Mouse (Mus musculus) retina, postnatal 1 day (tissue): Measurements from ENCODE around the gene Krt33b.

Experiments used
- DNase-seq: peaks from one replicate; pipeline ENCODE4 v3.0.0-alpha.2; 2012

Krt33b gene

DNA sequence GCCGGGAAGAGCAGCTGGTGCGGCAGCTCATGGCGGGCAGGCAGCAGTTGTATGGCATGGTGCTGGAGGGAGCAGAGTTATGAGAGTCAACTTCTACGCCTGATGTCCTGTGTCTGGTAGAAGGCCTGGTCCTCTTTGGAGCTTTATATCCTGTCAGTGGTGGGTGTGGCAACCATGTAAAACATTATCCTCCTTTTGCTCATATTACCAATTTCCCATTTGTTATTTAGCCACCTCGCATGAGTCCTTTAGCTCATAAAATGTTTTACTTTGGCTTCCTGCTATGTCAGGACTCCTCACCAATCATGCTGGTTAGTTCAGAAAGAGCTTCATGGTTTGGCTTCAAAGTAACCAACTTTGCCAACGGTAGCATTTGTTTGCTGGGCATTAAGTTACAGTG lies at the start of gene Krt33b:
Krt33b (minus strand) TSS at position 101 of the 400 bp plus-strand sequence.
- no peak for DNase-seq

DNA sequence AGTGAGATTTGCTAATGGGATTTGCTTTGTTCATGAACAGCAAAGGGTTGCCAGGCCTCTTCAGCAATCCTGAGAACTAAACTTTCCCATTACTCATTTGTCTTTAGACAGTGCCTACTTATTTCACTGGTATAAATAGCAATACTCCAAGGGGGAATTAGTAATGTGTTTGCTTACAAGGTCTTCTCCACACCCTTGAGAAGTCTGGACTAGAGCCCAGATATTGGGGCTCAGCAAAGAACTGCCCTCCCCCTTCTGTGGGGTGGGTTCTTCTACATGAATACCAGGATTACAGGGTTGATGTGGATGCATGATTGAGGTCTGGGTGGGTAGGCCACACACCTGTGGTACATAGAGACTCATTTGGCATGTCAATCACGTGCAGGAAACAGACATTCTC lies 44.2 kb upstream of the Krt33b start:
- no peak for DNase-seq

DNA sequence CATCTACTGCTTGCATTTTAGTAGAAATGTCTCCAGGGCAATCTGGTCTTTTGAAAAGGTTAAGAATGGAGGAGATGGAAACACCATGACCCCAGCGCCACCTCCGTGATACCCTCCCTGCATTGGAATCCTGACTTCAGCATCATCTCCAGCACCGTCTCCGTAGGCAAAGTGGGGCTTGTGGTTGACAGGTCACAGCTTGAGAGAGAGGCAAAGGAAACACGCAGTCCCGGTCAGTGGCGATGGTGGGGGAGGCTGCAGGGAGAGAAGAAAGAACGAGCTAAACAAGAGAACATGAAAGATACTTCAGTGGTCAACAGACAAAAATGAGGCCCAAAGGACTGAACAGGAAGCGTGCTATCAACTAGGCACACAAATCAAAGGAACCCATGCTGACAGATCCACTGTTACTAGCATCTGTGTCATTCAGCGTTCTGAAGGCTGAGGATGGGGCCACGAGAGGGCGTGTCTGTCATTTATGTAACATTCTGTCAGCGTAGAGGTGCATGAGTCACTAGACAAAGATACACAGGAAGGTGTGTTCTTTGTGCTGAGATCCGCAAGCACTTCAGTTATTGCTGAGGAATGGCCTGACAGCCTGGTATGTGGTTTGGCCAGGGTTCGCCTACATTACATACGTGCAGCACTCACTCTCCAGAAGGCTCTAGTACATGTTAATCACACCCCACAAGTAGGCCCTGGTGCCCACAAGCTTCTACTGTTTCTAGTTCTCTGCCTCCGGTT lies 37.8 kb upstream of the Krt33b start:
- DNase-seq: no peak

DNA sequence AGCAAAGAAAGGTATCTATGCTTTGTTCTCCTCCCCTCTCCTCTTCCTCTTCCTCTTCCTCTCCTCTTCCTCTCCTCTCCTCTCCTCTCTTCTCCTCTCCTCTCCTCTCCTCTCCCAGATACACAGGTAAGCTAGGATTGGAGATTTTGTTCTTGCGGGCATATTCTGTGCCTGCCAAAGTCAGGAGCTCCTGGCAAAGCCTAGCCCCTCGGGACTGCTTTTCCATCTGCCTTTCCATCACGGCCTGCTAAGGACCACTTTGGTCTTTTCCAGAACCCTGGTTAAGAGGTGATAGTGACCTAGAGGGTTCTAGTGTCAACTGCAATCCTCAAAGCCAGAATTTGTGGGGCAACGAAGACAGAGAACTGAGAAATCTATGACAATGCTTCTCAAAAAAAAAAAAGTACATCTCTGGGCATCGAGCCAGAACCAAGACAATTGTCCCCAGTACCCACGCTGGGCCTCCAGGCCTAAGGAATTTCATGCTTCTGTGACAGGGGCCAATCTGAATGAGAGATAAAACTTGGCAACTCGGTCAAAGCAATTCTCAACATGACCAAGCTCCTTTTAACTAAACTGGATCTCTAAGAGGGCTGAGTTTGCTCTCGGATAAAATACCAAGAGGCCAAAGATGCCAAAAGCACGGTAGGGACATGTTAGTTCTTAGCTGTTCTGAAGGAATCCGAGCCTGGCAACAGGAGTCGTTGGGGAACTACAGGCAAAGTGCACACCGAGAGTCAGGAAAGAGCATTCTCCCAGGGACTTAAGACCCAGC lies 36.8 kb upstream of the Krt33b start:
- peak; percentile 89 for DNase-seq

DNA sequence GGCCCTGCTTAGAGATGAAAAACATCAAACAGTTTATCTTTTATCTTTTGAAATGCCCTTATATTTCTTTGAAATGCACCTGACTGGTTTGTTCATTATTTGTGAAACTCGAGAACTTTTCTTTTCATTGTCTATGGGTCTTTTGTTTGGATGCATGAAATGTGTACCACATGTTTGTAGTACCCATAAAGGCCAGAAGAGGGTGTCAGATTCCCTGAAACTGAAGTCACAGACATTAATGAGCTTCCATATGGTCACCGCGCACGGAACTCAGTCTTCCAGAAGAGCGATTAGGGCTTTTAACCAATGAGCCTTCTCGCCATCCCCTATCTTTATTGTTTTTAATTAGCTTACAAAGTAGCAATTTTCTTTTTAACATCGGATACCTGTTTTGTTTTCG lies 29.2 kb upstream of the Krt33b start:
- peak; percentile 86 for DNase-seq

DNA sequence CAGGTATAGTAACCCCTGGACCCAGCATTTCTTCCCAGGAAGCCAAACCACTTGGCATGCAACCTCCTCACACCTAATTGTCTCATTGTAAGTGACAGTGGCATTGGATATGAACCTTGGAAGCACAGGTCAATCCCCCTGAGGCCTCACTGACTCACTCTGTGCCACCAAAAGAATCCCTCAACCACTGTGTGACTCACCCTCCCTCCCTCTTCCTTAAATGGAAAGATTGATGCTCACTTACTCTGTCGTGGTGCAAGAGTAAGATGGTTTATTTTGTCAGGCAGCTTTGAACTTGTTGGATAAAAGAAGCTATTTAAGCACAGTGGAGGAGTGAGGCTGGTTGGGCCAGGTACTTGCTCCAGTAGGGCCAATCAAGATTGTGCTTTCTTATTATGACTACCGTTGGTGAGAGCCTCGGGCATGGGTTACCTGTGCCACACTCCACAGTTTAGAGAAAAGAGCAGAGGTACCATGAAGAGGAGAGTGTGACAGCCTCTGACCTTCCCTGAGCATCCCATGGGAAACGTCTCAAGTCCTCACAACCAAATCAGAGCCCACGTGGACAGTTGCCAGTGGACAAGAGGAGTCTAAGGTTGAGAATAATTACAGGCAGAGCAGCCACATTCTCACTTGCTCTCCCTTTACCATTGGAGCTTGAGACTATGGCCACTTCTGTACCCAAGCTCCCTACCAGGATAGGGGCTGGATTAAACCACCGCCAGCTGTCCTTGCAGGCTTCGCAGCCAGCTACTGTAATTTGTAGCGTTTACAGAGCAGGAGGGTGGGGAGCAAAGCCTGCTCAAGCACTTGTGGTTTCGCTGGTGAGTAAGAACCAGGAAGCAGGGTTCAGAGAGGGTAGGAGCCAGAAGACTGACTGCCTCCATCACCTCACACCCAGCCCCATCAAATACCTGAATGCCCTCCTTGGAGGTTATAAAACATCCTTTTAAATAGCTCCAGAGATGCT lies 26.3 kb upstream of the Krt33b start:
- DNase-seq: no peak

GRCm38 (mm10) chr11:100050451-100050850 lies 20.8 kb upstream of the Krt33b start, which contains the start of gene Krt31:
Gene Krt31, minus strand, starts transcription at chr11:100050551.
- DNase-seq: no peak

GRCm38 (mm10) chr11:100047193-100047592 lies 17.5 kb upstream of the Krt33b start:
- DNase-seq: no peak

DNA sequence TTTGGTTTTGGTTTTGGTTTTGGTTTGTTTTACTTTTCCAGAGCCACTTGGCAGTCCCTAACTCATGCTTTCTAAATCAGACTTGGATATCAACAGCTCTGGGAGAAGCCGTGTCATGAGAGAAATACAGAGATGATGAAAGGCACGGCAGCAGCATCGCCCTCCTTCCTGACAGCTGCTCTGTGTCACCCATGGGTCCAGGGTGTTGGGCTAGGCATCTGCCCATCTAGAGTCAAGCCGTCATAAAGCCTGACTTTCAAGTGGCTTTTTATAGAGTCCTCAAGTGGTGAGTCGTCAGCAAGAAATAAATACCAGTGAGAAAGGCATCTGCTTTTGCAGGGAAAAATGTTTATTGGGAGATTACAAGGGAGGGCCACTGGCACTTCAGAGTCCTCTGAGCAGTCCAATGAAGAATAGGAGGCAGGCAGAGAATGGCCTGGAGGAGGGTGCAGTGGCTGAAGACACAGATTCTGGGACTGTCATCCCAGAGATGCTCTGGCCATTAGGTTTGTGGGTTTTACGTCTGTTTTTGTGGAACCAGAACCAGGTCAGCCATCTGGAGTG lies 16.7 kb upstream of the Krt33b start:
- DNase-seq: no peak

DNA sequence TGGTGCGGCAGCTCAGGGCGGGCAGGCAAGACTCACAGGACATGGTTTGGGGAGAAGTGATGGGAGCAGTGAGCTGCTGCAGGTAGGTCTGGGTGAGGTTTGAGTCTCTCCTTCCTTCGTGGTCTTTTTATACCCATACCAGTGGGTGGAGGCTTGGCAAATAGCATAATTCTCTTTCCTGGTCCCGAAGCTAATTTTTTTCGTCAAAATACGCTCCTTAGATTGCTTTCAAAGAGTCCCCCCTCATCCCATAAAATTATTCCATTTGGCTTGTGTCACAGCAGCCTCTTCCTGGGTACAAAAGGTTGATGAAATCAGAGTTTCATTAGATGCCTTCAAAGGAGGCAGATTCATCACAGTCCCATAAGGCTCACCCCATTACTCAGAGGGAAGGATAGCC lies 11.8 kb upstream of the Krt33b start, which contains the start of gene Krt34:
Krt34 (minus strand) TSS at position 101 of the 400 bp plus-strand sequence.
- no peak for DNase-seq

DNA sequence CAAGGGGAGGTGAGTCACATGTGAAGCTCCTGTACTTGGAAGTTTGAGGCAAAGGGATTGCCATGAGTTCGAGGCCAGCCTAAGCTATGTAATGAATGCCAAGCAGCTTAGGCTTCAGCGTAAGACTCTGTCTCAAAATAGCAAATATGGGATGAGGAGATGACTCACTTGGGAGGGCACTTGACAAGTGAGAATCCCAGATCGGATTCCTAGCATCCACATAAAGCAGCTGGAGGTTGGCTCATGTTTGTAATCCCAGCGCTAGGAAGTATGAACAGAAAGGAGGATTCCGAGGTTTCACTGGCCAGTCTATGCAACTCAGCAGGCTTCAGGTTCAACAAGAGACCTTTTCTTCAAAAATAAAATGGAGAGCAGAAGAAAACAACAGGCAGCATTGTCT lies 8.2 kb downstream of the Krt33b start:
- DNase-seq: no peak

GRCm38 (mm10) chr11:100019466-100019865 lies 10.2 kb downstream of the Krt33b start:
- DNase-seq: no peak

GRCm38 (mm10) chr11:100016112-100016511 lies 13.6 kb downstream of the Krt33b start, which contains the start of gene Krt33a:
Gene Krt33a, minus strand, starts transcription at chr11:100016212.
- DNase-seq: no peak

DNA sequence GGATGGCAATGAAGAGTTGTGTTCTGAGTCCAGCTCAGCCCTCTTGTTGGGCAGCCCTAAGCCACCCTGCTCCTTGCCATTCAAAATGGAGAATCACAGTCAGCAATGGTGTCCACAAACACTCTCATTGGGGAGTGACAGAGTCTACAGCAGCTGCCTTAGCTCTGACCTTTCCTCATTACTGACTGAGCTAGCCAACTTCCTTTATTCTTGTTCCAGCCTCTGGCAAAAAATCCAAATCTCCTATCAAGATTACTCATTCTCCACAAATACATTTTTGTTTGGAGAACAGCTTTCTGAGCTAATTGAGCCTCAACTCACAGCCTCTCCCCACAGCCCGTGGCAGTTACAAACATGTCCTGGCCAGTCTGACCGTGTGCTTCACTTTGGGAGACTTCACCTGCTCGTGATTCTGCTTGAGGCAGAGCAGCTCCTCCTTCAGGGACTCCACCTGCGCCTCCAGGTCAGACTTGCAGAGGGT lies 15.9 kb downstream of the Krt33b start:
- DNase-seq: no peak

DNA sequence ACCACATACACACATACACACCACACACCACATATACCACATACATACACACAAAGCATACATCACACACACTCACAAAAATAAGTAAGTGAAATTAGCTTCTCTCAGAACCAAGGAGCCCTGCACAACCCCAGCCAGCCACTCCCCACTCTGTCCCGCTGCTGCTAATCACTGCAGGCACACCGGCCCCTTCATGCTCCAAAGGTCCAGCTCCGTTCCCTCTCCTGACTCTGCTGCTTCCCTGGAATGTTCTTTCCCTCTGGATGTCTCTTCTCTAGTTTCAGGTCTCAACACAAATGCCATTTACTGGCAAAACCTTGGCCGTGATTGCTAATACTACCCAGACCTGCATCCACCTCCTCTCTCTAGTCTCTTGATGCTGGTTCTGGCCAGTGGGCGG lies 19.0 kb downstream of the Krt33b start:
- DNase-seq: no peak

GRCm38 (mm10) chr11:100008336-100008735 lies 21.3 kb downstream of the Krt33b start:
- DNase-seq: no peak

DNA sequence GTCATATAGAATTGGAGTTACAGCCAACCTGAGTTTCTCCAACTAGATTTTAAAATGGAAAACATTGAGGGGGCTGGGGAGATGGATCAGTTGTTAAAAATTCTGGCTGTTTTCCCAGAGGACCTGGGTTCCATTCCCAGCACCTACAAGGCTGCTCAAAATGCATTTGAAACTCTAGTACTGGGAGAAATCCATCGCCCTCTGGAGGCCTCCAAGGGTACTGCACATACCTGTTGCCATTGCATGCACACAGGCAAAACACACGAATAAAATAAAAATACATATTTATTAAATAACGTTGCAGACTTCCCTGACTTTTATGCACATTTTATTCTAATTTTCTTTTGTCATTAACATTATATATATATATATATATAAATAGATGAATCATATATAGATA lies 23.0 kb downstream of the Krt33b start:
- peak; percentile 14 for DNase-seq

- no peak for DNase-seq
Measured at GRCm38 (mm10) chr11:100005905-100006304, 23.8 kb downstream of the Krt33b start.

- peak; percentile 63 for DNase-seq
Measured at GRCm38 (mm10) chr11:100004846-100005245, 24.8 kb downstream of the Krt33b start.

GRCm38 (mm10) chr11:99999091-99999490 lies 30.6 kb downstream of the Krt33b start:
- no peak for DNase-seq

DNA sequence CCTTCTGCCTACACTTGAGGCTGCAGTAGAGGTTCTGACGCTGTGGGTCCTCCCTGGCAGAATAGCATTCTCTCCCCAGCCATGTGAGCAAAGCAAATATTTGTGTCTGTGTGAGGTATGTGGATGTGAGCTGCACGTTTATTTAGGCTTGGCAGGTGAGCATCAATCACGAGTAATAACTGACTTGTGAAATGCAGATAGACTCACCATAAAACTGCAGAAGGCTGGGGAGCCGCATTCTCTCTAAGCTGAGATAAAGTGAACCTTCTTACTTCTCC lies 35.3 kb downstream of the Krt33b start:
- no peak for DNase-seq

DNA sequence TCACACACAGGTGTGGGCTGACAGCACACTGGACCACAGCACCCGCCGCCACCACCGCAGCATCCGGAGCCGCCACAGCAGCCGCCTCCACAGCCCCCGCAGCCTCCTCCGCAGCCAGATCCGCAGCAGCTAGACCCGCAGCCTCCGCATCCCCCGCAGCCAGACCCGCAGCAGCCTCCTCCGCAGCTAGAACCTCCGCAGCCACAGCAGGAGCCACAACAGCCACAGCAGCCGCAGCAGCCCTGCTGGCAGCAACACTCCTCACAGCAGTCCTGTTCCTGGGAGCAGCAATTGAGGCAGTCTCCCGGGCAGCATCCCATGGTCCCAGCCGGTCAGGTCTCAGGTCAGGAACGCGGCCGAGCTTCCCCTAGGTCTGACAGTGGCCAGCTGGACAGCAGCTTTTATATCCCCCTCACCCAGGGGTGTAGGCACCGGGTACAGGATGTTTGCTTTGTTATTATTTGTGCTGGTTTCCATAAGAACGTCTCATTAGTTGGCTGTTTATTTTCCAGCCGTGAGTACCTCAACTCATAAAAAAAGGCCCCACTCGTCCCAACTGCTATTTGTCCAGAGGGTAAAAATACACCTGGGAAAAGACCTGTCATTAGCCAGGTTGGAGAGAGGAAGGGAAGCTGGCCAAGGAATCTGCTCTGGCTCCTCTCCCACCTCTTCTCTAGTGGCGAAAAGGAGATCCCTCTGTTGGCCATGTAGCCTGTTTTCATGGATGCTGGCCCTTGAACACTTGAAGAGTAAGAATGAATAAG lies 35.9 kb downstream of the Krt33b start, which contains the start of gene Krtap17-1:
Krtap17-1 (minus strand) TSS at position 375 of the 764 bp plus-strand sequence.
- peak; percentile 12 for DNase-seq
